Mouse (Mus musculus) lung, adult 2 months (tissue): ENCODE measurements around the gene Gp5.

Experiments used
- CTCF ChIP-seq: fragments of 200-500 bp; IDR thresholded peaks from 2 replicates; pipeline ENCODE4 v1.5.1; 2011; ENCODE audit warnings: mild to moderate bottlenecking, low read length, control low read depth; ENCODE audit not compliant: insufficient read depth
- POLR2A ChIP-seq: fragments of 200-500 bp; IDR thresholded peaks from 2 replicates; pipeline ENCODE4 v1.6.1; 2011; ENCODE audit warnings: low read depth, mild to moderate bottlenecking, control low read depth, low read length, borderline replicate concordance; ENCODE audit errors: extremely low read depth

DNA sequence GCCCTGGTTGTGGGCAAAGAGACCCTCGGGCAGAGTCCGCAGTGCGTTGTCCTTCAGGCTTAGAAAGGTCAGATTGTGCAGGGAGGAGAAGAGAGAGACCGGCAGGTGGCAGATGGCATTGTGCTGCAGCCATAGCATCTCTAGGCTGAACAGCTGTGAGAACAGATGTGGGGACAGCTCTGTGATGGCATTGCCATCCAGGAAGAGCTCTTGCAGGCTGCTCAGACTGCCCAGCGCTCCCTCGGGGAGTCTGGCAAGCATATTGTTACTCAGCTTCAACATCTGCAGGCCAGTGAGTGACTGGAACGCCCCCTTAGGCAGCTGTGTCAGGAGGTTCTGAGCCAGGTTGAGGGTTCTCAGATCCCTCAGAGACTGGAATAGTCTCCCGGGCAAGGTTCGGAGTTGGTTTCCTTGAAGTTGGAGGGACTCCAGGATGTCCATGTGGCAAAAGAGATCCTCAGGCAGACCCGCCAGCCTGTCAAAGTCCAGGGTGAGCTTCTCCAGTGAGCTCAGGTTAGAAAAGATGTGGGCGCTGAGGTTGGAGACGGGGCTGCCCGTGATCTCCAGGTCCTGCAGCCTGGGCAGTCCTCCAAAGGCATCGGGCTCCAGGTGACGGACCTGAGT lies 50.5 kb downstream of the Gp5 start:
- TF ChIP-seq CTCF, result no peak
- TF ChIP-seq POLR2A, result no peak
